Mouse (Mus musculus): Measurements from ENCODE around the gene Mpnd.

DNA sequence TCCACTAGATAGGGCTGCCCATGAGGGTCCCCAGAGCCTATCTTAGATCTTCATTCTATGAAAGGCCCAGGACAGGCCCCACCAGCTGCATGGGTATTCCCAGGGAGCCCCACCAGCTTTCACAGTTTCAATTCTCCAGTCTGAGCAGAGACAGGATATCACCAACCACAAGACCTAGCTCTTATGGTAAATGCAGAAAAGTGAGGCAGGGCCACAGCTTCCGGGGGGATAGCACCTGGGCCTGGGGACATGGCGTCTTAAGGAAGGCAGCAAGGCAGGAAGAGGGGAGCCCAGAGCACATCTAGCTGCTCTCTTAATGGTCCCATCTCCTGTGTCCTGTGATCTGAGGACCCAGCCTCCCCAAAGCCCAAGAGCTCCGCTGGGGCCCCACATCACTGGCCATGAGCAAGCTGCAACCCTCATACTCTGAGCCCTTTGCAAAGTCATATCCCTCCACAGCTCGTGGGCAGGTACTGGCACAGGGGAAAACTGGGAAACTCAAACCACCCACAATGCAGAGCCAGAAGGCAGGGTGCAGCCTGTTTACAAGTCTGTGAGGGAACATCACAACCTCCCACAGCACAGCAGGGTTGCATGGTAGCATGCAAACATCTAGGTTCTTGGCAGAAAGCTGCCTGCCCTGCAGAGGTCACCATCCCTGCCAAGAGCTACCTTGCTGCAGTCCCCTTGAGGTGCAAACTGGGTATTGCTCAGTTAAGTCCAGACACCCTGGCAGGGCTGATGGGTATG lies 15.8 kb downstream of the Mpnd start:
- TF ChIP-seq POLR2A (IDR thresholded peaks at IDR 0.05; ENCODE audit: extremely low read depth, insufficient read depth, low read length) (0 out of 2 replicates have a peak, but pooled peaks have one; percentile 30), CTCF (IDR thresholded peaks at IDR 0.05; ENCODE audit: extremely low read depth, insufficient read depth, low read length) (no peak)
